Mouse (Mus musculus) hindbrain, embryonic 16.5 days (tissue): ENCODE measurements around the gene Prc1. TPM values are rescaled to one million over a fixed set of nuclear protein-coding genes. Genes with fewer than 3 reads are reported as not detected.

Source experiments
- ATAC-seq: fragments of 200-750 bp; cut with Nextera tagmentation; 2 replicates; pipeline ENCODE4 v1.8.0; 2017; ENCODE audit warnings: moderate TSS enrichment, moderate library complexity
- H3K27ac ChIP-seq: fragments of 300-500 bp; sonication (generic); 2 replicates; pipeline ENCODE4 v1.5.1; 2014; ENCODE audit warnings: low read depth, mild to moderate bottlenecking, control low read depth, low read length, moderate library complexity
- H3K27me3 ChIP-seq: fragments of 300-500 bp; sonication (generic); replicated peaks from 2 replicates; pipeline ENCODE4 v1.6.1; 2014; ENCODE audit warnings: low read length; ENCODE audit not compliant: control insufficient read depth, insufficient read depth
- H3K36me3 ChIP-seq: fragments of 300-500 bp; sonication (generic); 2 replicates; pipeline ENCODE4 v1.6.1; 2014; ENCODE audit warnings: mild to moderate bottlenecking, low read length, moderate library complexity, mixed read lengths; ENCODE audit not compliant: control insufficient read depth, insufficient read depth
- H3K4me1 ChIP-seq: fragments of 300-500 bp; sonication (generic); 2 replicates; pipeline ENCODE4 v1.6.1; 2014; ENCODE audit warnings: low read depth, low read length; ENCODE audit not compliant: control insufficient read depth, insufficient read depth
- H3K4me2 ChIP-seq: fragments of 300-500 bp; sonication (generic); 2 replicates; pipeline ENCODE4 v1.6.1; 2014; ENCODE audit warnings: mild to moderate bottlenecking, low read length, control low read depth, moderate library complexity
- H3K4me3 ChIP-seq: fragments of 300-500 bp; sonication (generic); 2 replicates; pipeline ENCODE4 v1.5.1; 2014; ENCODE audit warnings: mild to moderate bottlenecking, low read length, control low read depth, moderate library complexity
- H3K9ac ChIP-seq: fragments of 300-500 bp; sonication (generic); 2 replicates; pipeline ENCODE4 v1.6.1; 2014; ENCODE audit warnings: low read depth, mild to moderate bottlenecking, control low read depth, low read length, moderate library complexity
- H3K9me3 ChIP-seq: fragments of 300-500 bp; sonication (generic); 2 replicates; pipeline ENCODE4 v1.6.1; 2014; ENCODE audit warnings: mild to moderate bottlenecking, low read length, moderate library complexity; ENCODE audit not compliant: control insufficient read depth
- WGBS: fragments of 180-500 bp; shearing (Covaris S2); extraction: QIAGEN DNeasy Blood & Tissue Kit; methylation state at CpG from one replicate; pipeline ENCODE4 v1.1.7; 2014; 5-methylcytosine and 5-hydroxymethylcytosine counted together
- polyA plus RNA-seq: library from polyadenylated mRNA; unstranded; fragments of >200 nt; fragmentation: Nextera tagmentation; extraction: Ambion mirVana; gene quantifications from 2 replicates; pipeline ENCODE4 v1.2.1, GENCODE M21; 2015

The Prc1 gene
- polyA plus RNA-seq, 1 experiment from 2014 or later: 34.9 TPM

- no peak for ATAC-seq
- WGBS: 85% methylated on average over 3 of the region's 3 CpGs
- H3K36me3 ChIP-seq: no peaks in the 10 kb centered on the region
- no peaks in the 10 kb centered on the region; the same call in none of the 2 replicates for H3K4me1 ChIP-seq
- no peaks in the 10 kb centered on the region for H3K9me3 ChIP-seq
- H3K27me3 ChIP-seq: no peaks in the 10 kb centered on the region
- H3K4me3 ChIP-seq: no peak overlapping the region
- no peak overlapping the region for H3K4me2 ChIP-seq
- H3K9ac ChIP-seq: no peak overlapping the region
- no peak overlapping the region for H3K27ac ChIP-seq
Observed at GRCm38 (mm10) chr7:80297041-80297440, 2.8 kb downstream of the Prc1 start.

- no peak overlapping the region for H3K4me3 ChIP-seq
- no peak overlapping the region for H3K4me2 ChIP-seq
- no peak overlapping the region for H3K9ac ChIP-seq
- ATAC-seq: no peak
- WGBS: 94% methylated on average over 4 of the region's 4 CpGs
- H3K36me3 ChIP-seq: no peaks in the 10 kb centered on the region
- no peaks in the 10 kb centered on the region; the same call in none of the 2 replicates for H3K4me1 ChIP-seq
- no peak overlapping the region for H3K27ac ChIP-seq
- no peaks in the 10 kb centered on the region for H3K9me3 ChIP-seq
- H3K27me3 ChIP-seq: no peaks in the 10 kb centered on the region
Observed at GRCm38 (mm10) chr7:80298754-80299153, 4.5 kb downstream of the Prc1 start.

GRCm38 (mm10) chr7:80299568-80299967 lies 5.3 kb downstream of the Prc1 start:
- 91% methylated on average over 3 of the region's 3 CpGs for WGBS
- no peak overlapping the region for H3K27ac ChIP-seq
- H3K27me3 ChIP-seq: no peaks in the 10 kb centered on the region
- H3K4me2 ChIP-seq: no peak overlapping the region
- no peaks in the 10 kb centered on the region for H3K36me3 ChIP-seq
- no peak overlapping the region for H3K9ac ChIP-seq
- ATAC-seq: no peak
- H3K9me3 ChIP-seq: no peaks in the 10 kb centered on the region
- no peak overlapping the region for H3K4me3 ChIP-seq
- no peaks in the 10 kb centered on the region; the same call in 1 of the 2 replicates for H3K4me1 ChIP-seq

- ATAC-seq: no peak
- no peak overlapping the region for H3K27ac ChIP-seq
- H3K9me3 ChIP-seq: no peaks in the 10 kb centered on the region
- no peaks in the 10 kb centered on the region for H3K27me3 ChIP-seq
- no peak overlapping the region for H3K9ac ChIP-seq
- H3K4me2 ChIP-seq: no peak overlapping the region
- H3K4me1 ChIP-seq: no peaks in the 10 kb centered on the region
- H3K4me3 ChIP-seq: no peak overlapping the region
- 77% methylated on average over 2 of the region's 2 CpGs for WGBS
- no peaks in the 10 kb centered on the region for H3K36me3 ChIP-seq
Observed at GRCm38 (mm10) chr7:80301522-80301921, 7.3 kb downstream of the Prc1 start.

GRCm38 (mm10) chr7:80307766-80308165 lies 13.5 kb downstream of the Prc1 start:
- Histone ChIP-seq H3K4me3 (no peak overlapping the region), H3K9ac (no peak overlapping the region), H3K27ac (no peak overlapping the region), H3K36me3 (peaks cover 2% of the 10 kb centered on the region; the same call in 1 of the 2 replicates), H3K4me1 (no peaks in the 10 kb centered on the region), H3K9me3 (no peaks in the 10 kb centered on the region), H3K27me3 (no peaks in the 10 kb centered on the region), H3K4me2 (no peak overlapping the region)
- WGBS: 93% methylated on average over 3 of the region's 3 CpGs
- ATAC-seq: no peak

- peaks cover 10% of the 10 kb centered on the region for H3K36me3 ChIP-seq
- no peak overlapping the region for H3K27ac ChIP-seq
- no peak overlapping the region for H3K9ac ChIP-seq
- H3K4me3 ChIP-seq: no peak overlapping the region
- WGBS: 77% methylated on average over 7 of the region's 7 CpGs
- H3K27me3 ChIP-seq: no peaks in the 10 kb centered on the region
- H3K9me3 ChIP-seq: no peaks in the 10 kb centered on the region
- ATAC-seq: no peak
- H3K4me1 ChIP-seq: no peaks in the 10 kb centered on the region
- no peak overlapping the region for H3K4me2 ChIP-seq
Observed at GRCm38 (mm10) chr7:80310771-80311170, 16.5 kb downstream of the Prc1 start.

- no peak for ATAC-seq
- no peak overlapping the region for H3K4me2 ChIP-seq
- H3K9me3 ChIP-seq: no peaks in the 10 kb centered on the region
- H3K36me3 ChIP-seq: peaks cover 16% of the 10 kb centered on the region
- no peak overlapping the region for H3K27ac ChIP-seq
- no peak overlapping the region for H3K9ac ChIP-seq
- WGBS: 91% methylated on average over 2 of the region's 2 CpGs
- no peaks in the 10 kb centered on the region for H3K27me3 ChIP-seq
- H3K4me3 ChIP-seq: no peak overlapping the region
- H3K4me1 ChIP-seq: no peaks in the 10 kb centered on the region
Observed at GRCm38 (mm10) chr7:80315733-80316132, 21.5 kb downstream of the Prc1 start.

- no peak overlapping the region for H3K4me3 ChIP-seq
- peaks cover 18% of the 10 kb centered on the region for H3K36me3 ChIP-seq
- ATAC-seq: no peak
- no peak overlapping the region for H3K4me2 ChIP-seq
- H3K9me3 ChIP-seq: no peaks in the 10 kb centered on the region
- H3K27me3 ChIP-seq: no peaks in the 10 kb centered on the region
- no peak overlapping the region for H3K9ac ChIP-seq
- H3K4me1 ChIP-seq: peaks cover 6% of the 10 kb centered on the region; the same call in 1 of the 2 replicates
- 68% methylated on average over 1 of the region's 1 CpGs for WGBS
- H3K27ac ChIP-seq: no peak overlapping the region
Observed at GRCm38 (mm10) chr7:80317439-80318115, 23.3 kb downstream of the Prc1 start.

- Histone ChIP-seq H3K4me2 (no peak overlapping the region), H3K27me3 (no peaks in the 10 kb centered on the region), H3K27ac (no peak overlapping the region), H3K9ac (no peak overlapping the region), H3K36me3 (peaks cover 15% of the 10 kb centered on the region), H3K4me3 (no peak overlapping the region), H3K9me3 (no peaks in the 10 kb centered on the region), H3K4me1 (peaks cover 16% of the 10 kb centered on the region)
- 91% methylated on average over 4 of the region's 4 CpGs for WGBS
- ATAC-seq: no peak
Observed at GRCm38 (mm10) chr7:80318670-80319069, 24.4 kb downstream of the Prc1 start.
